Mouse (Mus musculus): ENCODE results near the gene Ppp4c. TPM values are rescaled to one million over a fixed set of nuclear protein-coding genes. Genes with fewer than 3 reads are reported as not detected.

The Ppp4c gene
- 174 and 176 TPM in 2 replicates for polyA plus RNA-seq (2015; fragmentation: Nextera tagmentation; extraction: Ambion mirVana)

DNA sequence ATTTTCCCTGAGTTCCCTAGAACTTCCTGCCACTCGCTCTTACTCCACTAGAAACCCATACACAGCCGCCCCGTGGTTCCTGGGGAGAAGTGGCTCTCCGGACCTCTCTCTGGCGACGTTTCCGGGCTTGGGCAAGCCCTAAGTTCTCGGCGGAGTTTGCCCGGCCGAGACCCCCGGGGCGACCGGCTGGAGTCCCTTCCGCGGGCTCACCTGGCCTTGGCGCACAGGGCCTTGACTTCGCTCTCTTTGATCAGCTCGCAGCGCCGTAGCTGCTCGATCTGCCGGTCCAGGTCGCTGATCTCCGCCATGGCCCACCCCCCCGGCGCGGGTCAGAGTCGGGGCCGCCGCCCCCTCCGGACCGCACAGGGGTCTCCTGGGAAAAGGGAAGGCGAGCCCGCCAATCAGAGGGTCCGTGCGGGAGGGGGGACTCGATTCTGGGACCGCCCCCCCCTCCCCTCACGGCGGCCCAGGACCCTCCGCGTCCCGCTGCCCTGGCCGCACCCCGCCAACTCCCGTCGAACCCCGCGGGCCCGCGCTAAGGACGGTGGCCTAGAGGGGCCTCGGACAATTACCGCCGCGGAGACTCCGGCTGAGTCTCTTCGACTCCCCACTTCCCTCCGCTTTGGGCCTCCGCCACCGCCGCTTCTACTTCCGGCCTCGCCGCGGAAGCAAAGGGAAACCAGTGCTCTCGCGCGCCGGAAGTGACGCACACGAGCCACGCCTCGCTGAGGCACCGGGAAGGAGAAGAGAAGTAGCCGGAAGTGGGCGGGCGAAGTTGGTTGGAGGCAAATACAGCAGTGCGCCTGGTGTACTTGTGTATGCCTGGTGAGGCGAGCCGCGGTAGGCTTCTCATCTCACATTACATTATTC is at the start of gene Ppp4c:
Ppp4c (minus strand) TSS at position 646 of the 870 bp plus-strand sequence.
- no peaks in the 10 kb centered on the region for H3K27me3 ChIP-seq
- WGBS: under 1% methylated on average over 69 of the region's 83 CpGs
- peak within 1 kb of the TSS; percentile 79 for H3K9ac ChIP-seq
- peak; percentile 94 for ATAC-seq (ENCODE audit: low FRiP score, low read depth)
- no peaks in the 10 kb centered on the region for H3K9me3 ChIP-seq
- H3K36me3 ChIP-seq: peaks cover 55% of the 10 kb centered on the region
- peak within 1 kb of the TSS; percentile 81 for H3K4me3 ChIP-seq
- H3K4me2 ChIP-seq: peak within 1 kb of the TSS; percentile 83
- H3K4me1 ChIP-seq (replicated peaks): peaks cover 48% of the 10 kb centered on the region
- H3K27ac ChIP-seq (replicated peaks): peak within 1 kb of the TSS; percentile 92

DNA sequence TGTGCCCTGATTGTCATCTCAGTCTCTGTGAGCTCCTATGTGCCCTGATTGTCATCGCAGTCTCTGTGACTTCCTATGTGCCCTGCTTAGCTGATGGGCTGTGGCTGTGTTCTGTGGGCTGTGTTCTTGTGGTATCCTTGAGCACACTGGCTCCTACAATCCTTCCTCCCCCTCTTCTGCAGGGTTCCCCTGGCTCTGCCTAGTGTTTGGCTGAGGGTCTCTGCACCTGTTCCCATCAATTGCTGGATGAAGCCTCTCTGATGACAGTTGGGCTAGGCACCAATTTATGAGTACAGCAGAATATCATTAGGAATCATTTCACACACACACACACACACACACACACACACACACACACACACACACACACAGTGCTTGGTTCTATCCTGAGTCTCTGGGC is 41.0 kb upstream of the Ppp4c start:
- WGBS: 100% methylated on average over 1 of the region's 1 CpGs
- Histone ChIP-seq H3K27me3 (no peaks in the 10 kb centered on the region), H3K36me3 (no peaks in the 10 kb centered on the region), H3K27ac (replicated peaks) (no peak overlapping the region), H3K4me1 (replicated peaks) (peaks cover 16% of the 10 kb centered on the region), H3K9me3 (no peaks in the 10 kb centered on the region), H3K4me2 (no peak overlapping the region), H3K9ac (no peak overlapping the region), H3K4me3 (no peak overlapping the region)
- no peak for ATAC-seq (ENCODE audit: low FRiP score, low read depth)

DNA sequence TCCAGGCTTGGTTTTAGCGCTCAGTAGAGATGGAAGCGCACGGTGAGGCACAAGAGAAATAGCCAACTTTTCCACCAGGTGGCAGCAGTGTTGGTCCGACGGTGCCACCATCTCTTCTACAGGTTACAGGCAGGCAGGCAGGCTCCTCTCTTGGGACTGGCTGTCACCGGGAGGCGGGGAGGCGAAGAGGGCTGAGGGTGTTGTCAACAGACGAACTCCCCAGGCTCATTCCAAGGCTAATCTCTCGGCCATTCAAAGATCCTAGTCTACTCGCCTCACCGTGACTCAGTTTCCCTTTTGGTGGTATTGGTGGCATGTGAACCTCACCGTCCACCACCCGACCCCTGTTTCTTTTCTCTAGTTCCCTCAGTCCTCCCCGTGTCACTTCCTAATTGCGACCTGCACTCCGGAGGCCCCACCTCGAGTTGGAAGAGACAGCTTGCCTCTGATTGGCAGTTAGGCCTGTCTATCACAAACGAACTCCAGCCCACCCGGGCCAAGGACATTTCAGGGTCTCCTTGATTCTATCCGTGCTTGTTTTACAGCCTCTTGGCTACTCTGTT is 39.8 kb upstream of the Ppp4c start:
- ATAC-seq (ENCODE audit: low FRiP score, low read depth): peak; percentile 79
- H3K4me2 ChIP-seq: peak overlapping the region; percentile 61
- 0 out of 2 replicates have a peak overlapping the region, but pooled peaks have one; percentile 54 for H3K27ac ChIP-seq (replicated peaks)
- peak overlapping the region; percentile 27 for H3K4me3 ChIP-seq
- no peaks in the 10 kb centered on the region for H3K9me3 ChIP-seq
- H3K9ac ChIP-seq: no peak overlapping the region
- WGBS: 2% methylated on average over 21 of the region's 21 CpGs
- no peaks in the 10 kb centered on the region for H3K27me3 ChIP-seq
- H3K36me3 ChIP-seq: no peaks in the 10 kb centered on the region
- H3K4me1 ChIP-seq (replicated peaks): peaks cover 20% of the 10 kb centered on the region

DNA sequence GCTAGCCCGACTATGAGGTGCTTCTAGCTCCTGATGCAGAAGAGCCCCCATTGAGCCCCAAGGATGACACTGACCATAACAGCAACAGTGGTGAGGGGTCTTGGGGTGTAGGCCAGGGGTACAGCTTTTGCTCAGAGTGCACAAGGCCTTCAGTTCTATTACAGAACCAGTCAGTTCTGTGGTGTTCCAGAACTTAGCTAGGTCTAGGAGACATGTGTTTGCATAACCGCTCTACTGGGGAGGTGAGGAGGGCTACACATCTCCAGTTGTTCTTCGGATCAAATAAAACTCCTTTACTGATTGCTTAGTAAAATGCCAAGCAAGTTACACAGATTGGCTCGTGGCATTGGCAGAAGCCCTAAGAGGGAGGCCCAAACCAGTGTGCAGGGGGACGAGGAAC is 39.2 kb upstream of the Ppp4c start, which contains the start of gene 4930451I11Rik:
4930451I11Rik (minus strand) TSS at position 101 of the 400 bp plus-strand sequence.
- ATAC-seq (ENCODE audit: low FRiP score, low read depth): 0 out of 2 replicates have a peak, but pooled peaks have one; percentile 10
- H3K4me1 ChIP-seq (replicated peaks): peaks cover 25% of the 10 kb centered on the region
- H3K36me3 ChIP-seq: no peaks in the 10 kb centered on the region
- H3K9ac ChIP-seq: no peak within 1 kb of the TSS
- H3K9me3 ChIP-seq: no peaks in the 10 kb centered on the region
- WGBS: 53% methylated on average over 5 of the region's 5 CpGs
- 0 out of 2 replicates have a peak within 1 kb of the TSS, but pooled peaks have one; percentile 54 for H3K27ac ChIP-seq (replicated peaks)
- peak within 1 kb of the TSS; percentile 27 for H3K4me3 ChIP-seq
- H3K4me2 ChIP-seq: peak within 1 kb of the TSS; percentile 61
- H3K27me3 ChIP-seq: no peaks in the 10 kb centered on the region

DNA sequence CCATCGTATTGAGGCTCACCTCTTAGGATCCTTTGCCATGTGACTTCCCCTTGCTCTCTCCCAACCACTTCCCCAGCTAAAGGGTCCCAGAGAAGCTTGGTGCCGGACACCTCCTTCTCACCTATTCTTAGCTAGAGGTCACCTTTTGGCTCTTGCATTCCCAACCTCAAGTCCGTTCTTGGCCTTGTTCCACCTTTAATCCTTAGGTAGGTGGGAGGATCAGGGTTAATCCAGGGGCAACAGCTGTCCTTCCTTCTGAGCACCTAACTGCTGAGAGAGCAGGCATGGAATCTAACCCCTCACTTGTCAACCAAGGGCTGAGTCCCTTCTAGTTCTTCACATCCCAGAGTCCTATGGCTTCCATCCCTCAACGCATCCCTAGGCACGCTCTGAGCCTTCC is 33.7 kb upstream of the Ppp4c start:
- WGBS: 72% methylated on average over 5 of the region's 5 CpGs
- H3K27ac ChIP-seq (replicated peaks): no peak overlapping the region
- no peak overlapping the region; the same call in 1 of the 2 replicates for H3K4me2 ChIP-seq
- peaks cover 52% of the 10 kb centered on the region for H3K4me1 ChIP-seq (replicated peaks)
- H3K9ac ChIP-seq: no peak overlapping the region
- H3K27me3 ChIP-seq: no peaks in the 10 kb centered on the region
- H3K9me3 ChIP-seq: no peaks in the 10 kb centered on the region
- no peak for ATAC-seq (ENCODE audit: low FRiP score, low read depth)
- no peak overlapping the region for H3K4me3 ChIP-seq
- H3K36me3 ChIP-seq: no peaks in the 10 kb centered on the region

- Histone ChIP-seq H3K27me3 (no peaks in the 10 kb centered on the region), H3K4me1 (replicated peaks) (peaks cover 52% of the 10 kb centered on the region), H3K27ac (replicated peaks) (no peak overlapping the region), H3K36me3 (no peaks in the 10 kb centered on the region), H3K9ac (no peak overlapping the region), H3K9me3 (no peaks in the 10 kb centered on the region), H3K4me2 (peak overlapping the region; percentile 67), H3K4me3 (peak overlapping the region; percentile 76; the same call in 1 of the 2 replicates)
- WGBS: 26% methylated on average over 8 of the region's 8 CpGs
- no peak for ATAC-seq (ENCODE audit: low FRiP score, low read depth)
Measured at GRCm38 (mm10) chr7:126825403-126825802, 33.1 kb upstream of the Ppp4c start.

- Histone ChIP-seq H3K27ac (replicated peaks) (peak overlapping the region; percentile 93), H3K4me3 (peak overlapping the region; percentile 76), H3K27me3 (no peaks in the 10 kb centered on the region), H3K4me1 (replicated peaks) (peaks cover 48% of the 10 kb centered on the region), H3K9ac (peak overlapping the region; percentile 90), H3K9me3 (no peaks in the 10 kb centered on the region), H3K36me3 (no peaks in the 10 kb centered on the region), H3K4me2 (peak overlapping the region; percentile 67)
- ATAC-seq (ENCODE audit: low FRiP score, low read depth): no peak
- WGBS: 5% methylated on average over 10 of the region's 10 CpGs
Measured at GRCm38 (mm10) chr7:126823940-126824339, 31.6 kb upstream of the Ppp4c start.

DNA sequence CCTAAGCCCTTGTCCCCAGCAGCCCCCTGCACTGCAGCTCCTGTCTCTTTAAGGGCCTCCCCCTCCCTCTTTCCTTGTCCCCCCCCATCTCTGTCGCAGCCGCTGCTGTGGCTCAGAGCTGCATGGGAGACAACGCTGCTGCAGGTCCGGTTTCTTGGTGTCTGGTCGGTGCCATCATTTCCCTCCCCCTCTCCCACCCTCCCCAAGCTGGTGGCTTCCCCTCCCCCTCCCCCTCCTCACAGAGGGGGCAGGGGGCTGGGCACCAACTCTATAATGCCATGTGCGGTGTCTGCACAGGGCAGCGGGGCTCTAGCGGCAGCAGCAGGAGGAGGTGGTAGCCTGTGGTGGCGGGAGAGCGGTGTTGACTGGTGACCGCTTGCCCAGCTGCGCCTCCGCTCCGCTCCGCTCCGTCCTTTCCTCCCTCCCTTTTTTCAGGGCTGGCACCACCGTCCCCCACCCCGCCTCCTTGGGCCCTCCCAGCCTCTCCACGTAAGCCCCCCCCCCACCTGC is 31.0 kb upstream of the Ppp4c start:
- Histone ChIP-seq H3K4me3 (peak overlapping the region; percentile 76), H3K9ac (peak overlapping the region; percentile 90), H3K36me3 (no peaks in the 10 kb centered on the region), H3K9me3 (no peaks in the 10 kb centered on the region), H3K4me1 (replicated peaks) (peaks cover 48% of the 10 kb centered on the region), H3K27ac (replicated peaks) (peak overlapping the region; percentile 93), H3K4me2 (peak overlapping the region; percentile 67), H3K27me3 (no peaks in the 10 kb centered on the region)
- under 1% methylated on average over 16 of the region's 19 CpGs for WGBS
- peak; percentile 88 for ATAC-seq (ENCODE audit: low FRiP score, low read depth)

DNA sequence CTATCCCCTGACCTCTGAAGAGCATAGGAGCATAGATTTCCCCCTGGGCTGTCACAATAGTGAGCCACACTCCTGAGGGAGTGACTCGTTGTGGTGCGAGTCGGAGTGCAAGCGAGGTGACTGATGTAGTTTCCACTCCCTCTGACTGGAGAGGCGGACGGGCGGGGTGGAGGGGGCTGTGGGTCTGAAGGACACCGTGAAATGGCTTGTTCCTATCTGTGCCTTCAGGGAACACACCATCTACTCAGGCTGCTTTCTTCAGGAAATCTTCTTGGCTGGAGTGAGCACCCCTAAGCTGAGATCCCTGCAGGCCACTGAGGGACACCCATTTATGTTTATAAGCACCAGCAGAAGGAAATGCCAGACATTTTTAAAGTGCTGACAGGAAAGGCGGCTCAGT is 30.4 kb upstream of the Ppp4c start:
- H3K4me1 ChIP-seq (replicated peaks): peaks cover 48% of the 10 kb centered on the region
- peak overlapping the region; percentile 76 for H3K4me3 ChIP-seq
- H3K4me2 ChIP-seq: peak overlapping the region; percentile 67
- no peaks in the 10 kb centered on the region for H3K36me3 ChIP-seq
- H3K27ac ChIP-seq (replicated peaks): peak overlapping the region; percentile 93
- ATAC-seq (ENCODE audit: low FRiP score, low read depth): peak; percentile 33; the same call in 1 of the 2 replicates
- H3K27me3 ChIP-seq: no peaks in the 10 kb centered on the region
- 9% methylated on average over 8 of the region's 9 CpGs for WGBS
- no peaks in the 10 kb centered on the region for H3K9me3 ChIP-seq
- peak overlapping the region; percentile 90 for H3K9ac ChIP-seq

- Histone ChIP-seq H3K4me1 (replicated peaks) (peaks cover 42% of the 10 kb centered on the region), H3K9me3 (no peaks in the 10 kb centered on the region), H3K36me3 (no peaks in the 10 kb centered on the region), H3K27ac (replicated peaks) (peak overlapping the region; percentile 93), H3K4me3 (peak overlapping the region; percentile 76), H3K27me3 (no peaks in the 10 kb centered on the region), H3K4me2 (peak overlapping the region; percentile 67), H3K9ac (peak overlapping the region; percentile 90)
- no peak; the same call in 1 of the 2 replicates for ATAC-seq (ENCODE audit: low FRiP score, low read depth)
- WGBS: 17% methylated on average over 7 of the region's 7 CpGs
Measured at GRCm38 (mm10) chr7:126821835-126822511, 29.7 kb upstream of the Ppp4c start.

DNA sequence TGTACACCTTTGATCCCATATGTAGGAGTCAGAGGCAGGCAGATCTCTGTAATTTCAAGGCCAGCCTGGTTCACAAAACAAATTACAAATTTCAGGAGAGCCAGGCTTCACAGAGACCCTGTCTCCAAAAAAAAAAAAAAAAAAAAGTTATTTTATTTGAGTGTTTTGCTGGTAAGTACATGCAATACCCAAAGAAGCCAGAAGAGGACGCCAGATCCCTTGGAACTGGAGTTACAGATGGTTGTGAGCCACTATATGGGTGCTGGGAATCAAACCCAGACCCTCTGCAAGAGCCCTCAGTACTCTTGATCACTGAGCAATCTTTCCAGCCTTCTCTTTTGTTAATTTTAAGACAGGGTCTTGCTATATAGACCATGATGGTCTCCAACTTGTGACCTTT is 26.5 kb upstream of the Ppp4c start:
- H3K27ac ChIP-seq (replicated peaks): no peak overlapping the region
- H3K4me1 ChIP-seq (replicated peaks): peaks cover 12% of the 10 kb centered on the region
- no peak overlapping the region for H3K9ac ChIP-seq
- WGBS: 29% methylated on average over 1 of the region's 1 CpGs
- H3K9me3 ChIP-seq: no peaks in the 10 kb centered on the region
- H3K27me3 ChIP-seq: no peaks in the 10 kb centered on the region
- ATAC-seq (ENCODE audit: low FRiP score, low read depth): no peak
- no peak overlapping the region for H3K4me3 ChIP-seq
- H3K4me2 ChIP-seq: no peak overlapping the region
- no peaks in the 10 kb centered on the region for H3K36me3 ChIP-seq

Data from hindbrain, embryonic 15.5 days (tissue).